Mouse (Mus musculus) megakaryocyte, embryonic 14.5 days (primary cell): ENCODE results near the gene Dock11.

ENCODE experiments used
- FLI1 ChIP-seq: IDR thresholded peaks from 2 replicates; pipeline ENCODE4 v1.6.1; 2012; ENCODE audit warnings: low read length, inconsistent platforms, mixed read lengths
- GATA1 ChIP-seq: IDR thresholded peaks from 3 replicates; pipeline ENCODE4 v1.6.1; 2012; ENCODE audit warnings: mixed read lengths, low read length, inconsistent platforms, borderline replicate concordance

- TF ChIP-seq FLI1 = no peak
- TF ChIP-seq GATA1 = no peak
Measured at GRCm38 (mm10) chrX:35930094-35930933, 41.7 kb downstream of the Dock11 start.
